Mouse (Mus musculus) cerebellum, postnatal 14 days (tissue): ENCODE data around the gene Gm11213.

Experiments
- DNase-seq, 2 experiments: peaks; one replicate each; pipeline ENCODE4 v3.0.0; 2021; ENCODE audit warnings: mixed read lengths in 2 of 2

Gene Gm11213

GRCm38 (mm10) chr4:63579649-63580048, 25.4 kb downstream of the Gm11213 start:
- DNase-seq: no peak

- no peak for DNase-seq
Observed at GRCm38 (mm10) chr4:63572621-63573020, 32.4 kb downstream of the Gm11213 start.

DNA sequence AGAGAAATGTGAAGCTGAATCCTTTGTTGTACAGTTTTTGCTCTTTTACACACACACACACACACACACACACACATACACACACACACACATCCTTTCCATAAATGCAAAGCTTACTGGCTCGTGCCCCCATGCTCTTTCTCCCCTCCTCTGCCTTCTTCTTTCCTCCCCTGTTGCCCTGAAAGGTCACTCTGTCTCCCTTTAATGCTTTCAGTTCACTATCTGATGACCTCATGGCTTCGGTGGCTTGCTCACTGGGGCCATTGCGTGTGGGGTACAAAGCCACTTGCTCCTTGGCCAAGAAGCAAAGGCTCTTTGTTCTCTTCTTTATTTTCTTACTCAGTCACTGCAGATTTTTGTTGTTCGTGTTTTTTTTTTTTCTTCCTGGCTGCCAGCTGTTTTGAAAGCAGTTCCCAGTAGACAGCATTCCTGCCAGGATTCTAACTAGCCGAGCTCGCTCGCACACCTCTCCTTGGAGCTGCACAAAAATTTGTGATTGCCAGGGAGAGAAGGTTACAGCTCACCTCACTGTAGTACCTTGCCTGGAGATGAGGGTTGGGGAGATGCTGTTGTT, 34.8 kb downstream of the Gm11213 start:
- no peak for DNase-seq

- DNase-seq: no peak
Observed at GRCm38 (mm10) chr4:63569322-63569721, 35.7 kb downstream of the Gm11213 start.

- no peak for DNase-seq
Observed at GRCm38 (mm10) chr4:63567712-63568390, 37.2 kb downstream of the Gm11213 start.

DNA sequence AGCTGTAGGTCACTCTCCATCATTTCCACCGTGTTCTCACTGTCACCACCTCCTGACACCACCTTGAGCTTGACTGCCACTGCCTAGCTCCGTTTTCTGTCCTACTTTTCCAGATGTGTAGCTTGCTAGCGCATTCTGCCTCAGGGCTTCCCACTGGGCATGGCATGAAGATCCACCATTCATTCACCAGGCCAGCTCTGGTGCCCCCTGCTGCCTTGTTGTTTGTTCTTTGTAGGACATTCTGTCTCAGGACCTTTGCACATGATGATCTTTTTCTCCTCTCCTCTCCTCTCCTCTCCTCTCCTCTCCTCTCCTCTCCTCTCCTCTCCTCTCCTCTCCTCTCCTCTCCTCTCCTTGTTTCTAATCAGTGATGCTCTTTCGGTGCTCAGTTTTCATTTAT, 42.3 kb downstream of the Gm11213 start:
- no peak for DNase-seq

- DNase-seq: no peak
Observed at GRCm38 (mm10) chr4:63561861-63562675, 43.0 kb downstream of the Gm11213 start.

GRCm38 (mm10) chr4:63560079-63560478, 45.0 kb downstream of the Gm11213 start:
- no peak for DNase-seq

GRCm38 (mm10) chr4:63559127-63559697, 45.8 kb downstream of the Gm11213 start:
- no peak for DNase-seq

DNA sequence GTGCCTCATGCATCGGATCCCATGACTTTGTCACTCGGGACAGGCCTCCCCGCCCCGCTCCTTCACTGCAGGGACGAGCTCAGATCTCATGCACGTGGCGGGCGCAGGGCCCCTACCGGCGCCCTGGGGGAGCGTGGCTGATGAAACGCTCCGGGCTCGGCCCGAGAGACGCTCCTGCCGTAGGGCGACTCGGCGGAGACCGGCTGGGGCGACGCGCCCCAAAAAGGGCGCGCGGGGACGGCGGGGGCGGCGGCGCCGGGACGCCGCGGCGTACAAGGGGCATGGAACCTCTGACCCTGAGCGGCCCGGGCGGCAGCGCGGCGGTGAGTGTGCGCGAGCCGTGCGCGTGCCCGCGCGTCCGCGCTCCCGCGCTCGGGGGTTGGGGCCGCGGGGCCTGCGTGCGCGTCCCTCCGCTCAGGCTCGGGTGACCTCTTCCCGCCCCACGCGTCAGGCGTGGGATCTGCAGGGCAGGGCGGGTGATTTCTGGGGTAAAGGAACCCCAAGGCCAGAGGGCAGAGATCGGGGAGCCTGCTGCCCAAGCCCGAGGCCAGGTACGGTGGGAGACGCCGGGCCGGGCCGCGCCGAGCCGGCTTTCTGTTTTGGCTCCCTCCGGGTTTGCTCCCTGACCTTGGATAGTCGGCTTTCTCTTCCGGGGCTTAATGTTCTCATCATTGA, 46.5 kb downstream of the Gm11213 start, which contains the start of gene Tmem268:
Gene Tmem268 (plus strand): TSS at position 375 of the 675 bp plus-strand sequence.
- DNase-seq: peak; percentile 79 to 84

DNA sequence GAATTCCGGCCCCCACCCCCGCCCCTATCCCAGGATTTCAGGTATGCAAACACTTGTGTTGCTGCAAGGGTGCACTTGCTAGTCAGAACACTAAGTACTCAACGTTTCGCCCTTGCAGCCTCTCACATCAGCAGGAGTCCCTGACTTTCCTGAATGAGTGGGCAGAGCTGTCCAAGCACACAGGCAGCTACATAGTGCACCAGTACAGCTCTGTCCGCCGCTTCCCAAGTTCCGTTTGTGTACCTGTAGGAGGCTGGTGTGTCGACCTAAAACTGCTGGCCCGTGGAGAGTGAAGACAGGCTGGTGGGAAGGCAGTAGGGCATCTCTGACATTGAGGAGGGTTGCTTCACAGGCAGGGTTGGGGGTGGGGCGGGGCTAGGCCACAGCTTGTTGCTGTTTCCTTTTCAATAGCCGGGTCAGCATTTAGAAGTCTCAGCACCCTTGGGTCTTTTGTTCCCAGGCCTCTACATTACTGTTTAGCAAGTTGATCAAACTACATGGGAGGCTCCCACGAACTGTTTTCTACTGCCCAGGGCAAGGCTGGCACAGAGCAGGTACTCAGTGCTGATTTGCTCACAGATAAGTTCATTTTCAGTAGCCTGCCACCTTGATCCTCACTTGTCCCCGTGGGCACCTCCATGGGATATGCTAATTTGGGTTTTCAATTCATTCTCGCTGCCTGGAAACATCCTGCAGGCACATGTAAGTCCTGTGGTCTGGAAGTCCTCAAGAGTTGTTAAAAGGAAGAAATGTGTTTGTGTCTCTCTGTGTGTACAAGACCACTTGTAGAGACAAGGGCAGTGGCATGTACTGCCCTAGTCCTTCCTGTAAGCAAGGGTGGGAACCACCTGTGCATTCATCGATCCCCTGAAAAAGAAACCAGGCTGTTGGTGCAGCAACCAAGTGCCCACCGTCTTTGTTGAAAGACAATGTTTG, 47.7 kb downstream of the Gm11213 start:
- DNase-seq: no peak

- DNase-seq: no peak
Observed at GRCm38 (mm10) chr4:63556665-63557064, 48.4 kb downstream of the Gm11213 start.

DNA sequence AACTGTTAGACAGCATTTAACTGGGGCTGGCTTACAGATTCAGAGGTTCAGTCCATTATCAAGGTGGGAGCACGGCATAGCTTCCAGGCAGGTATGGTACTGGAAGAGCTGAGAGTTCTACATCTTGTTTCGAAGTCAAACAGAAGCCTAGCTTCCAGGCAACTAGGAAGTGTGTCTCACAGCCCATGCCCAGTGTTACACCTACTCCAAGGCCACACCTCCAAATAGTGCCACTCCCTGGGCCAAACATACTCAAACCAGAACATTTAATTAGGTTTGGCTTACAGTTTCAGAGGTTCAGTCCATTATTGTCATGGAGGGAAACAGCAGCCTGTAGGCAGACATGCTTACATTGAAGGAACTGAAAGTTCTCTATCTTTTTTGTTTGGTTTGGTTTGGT, 50.0 kb downstream of the Gm11213 start:
- DNase-seq: no peak

- no peak for DNase-seq
Observed at GRCm38 (mm10) chr4:63554616-63555015, 50.4 kb downstream of the Gm11213 start.

GRCm38 (mm10) chr4:63553789-63554576, 51.1 kb downstream of the Gm11213 start:
- DNase-seq: no peak

DNA sequence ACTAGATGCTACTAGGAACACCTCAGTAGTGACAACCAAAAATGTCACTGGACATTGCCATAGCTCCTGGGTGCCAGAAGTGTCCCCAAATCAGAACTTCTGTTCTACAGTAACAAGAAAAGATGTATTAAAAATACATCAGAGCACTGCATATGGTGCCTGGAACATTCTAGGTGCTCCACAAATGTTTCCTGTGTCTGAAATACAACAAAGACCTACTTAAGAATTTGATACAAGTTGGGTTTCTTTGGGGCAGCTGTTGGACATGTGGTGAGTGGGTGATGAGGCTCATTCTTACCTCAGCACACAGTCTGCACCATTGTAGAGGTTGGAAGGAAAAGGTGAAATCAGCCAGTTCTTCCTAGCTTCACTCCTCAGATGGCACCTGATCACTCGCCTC, 52.2 kb downstream of the Gm11213 start:
- no peak for DNase-seq

- no peak for DNase-seq
Observed at GRCm38 (mm10) chr4:63550908-63551307, 54.2 kb downstream of the Gm11213 start.

DNA sequence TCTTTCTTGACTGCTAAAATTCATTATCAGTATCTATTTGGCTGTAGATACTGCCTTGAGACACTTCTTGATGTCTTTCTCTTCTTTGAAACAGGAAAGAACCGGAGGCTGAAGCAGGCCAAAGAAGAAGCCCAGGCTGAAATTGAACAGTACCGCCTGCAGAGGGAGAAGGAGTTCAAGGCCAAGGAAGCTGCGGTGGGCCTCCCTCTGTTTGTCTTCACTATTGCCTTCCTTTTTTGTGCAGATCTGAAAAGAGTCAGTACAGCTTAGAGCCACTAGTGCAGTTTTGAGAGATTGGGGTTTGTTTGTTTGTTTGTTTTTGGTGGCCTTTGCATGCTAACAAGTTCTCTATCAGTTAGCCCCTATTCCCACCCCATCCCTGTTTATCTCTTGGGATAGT, 56.6 kb downstream of the Gm11213 start:
- DNase-seq: no peak

DNA sequence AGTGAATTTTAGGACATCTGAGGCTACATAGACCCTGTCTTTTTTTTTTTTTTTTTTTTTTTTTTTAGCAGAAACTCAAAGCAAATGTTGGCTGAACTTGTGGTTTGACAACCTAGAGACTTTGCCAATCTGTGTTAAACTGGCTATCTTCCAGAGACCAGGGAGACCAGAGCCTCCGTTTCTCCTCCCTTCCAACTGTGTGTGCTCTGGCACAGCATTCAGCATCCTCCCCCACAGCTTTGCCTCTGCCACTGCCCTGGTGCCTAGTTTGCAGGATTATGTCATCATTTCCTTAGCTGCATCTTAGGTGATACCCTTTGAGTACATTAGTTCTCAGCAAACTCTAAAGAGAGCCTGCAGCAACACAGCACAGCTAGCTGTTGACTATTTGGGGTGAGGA, 57.3 kb downstream of the Gm11213 start:
- peak in 1 of 2 experiments; percentile 36 for DNase-seq
